Mouse (Mus musculus): Measurements from ENCODE around the gene Ppp1r3e. TPM values are rescaled to one million over a fixed set of nuclear protein-coding genes. Genes with fewer than 3 reads are reported as not detected.
A peak's percentile ranks its signal among the peaks of the same experiment; 100 is the strongest.

The Ppp1r3e gene
- total RNA-seq (2012; rRNA removed) (1.3 and 1.6 TPM in 2 replicates), total RNA-seq (2014; rRNA removed) (0.51 and 0.55 TPM in 2 replicates), polyA plus RNA-seq (2012; ENCODE audit: insufficient read length, low read depth) (1.2 and 1.4 TPM in 2 replicates)

DNA sequence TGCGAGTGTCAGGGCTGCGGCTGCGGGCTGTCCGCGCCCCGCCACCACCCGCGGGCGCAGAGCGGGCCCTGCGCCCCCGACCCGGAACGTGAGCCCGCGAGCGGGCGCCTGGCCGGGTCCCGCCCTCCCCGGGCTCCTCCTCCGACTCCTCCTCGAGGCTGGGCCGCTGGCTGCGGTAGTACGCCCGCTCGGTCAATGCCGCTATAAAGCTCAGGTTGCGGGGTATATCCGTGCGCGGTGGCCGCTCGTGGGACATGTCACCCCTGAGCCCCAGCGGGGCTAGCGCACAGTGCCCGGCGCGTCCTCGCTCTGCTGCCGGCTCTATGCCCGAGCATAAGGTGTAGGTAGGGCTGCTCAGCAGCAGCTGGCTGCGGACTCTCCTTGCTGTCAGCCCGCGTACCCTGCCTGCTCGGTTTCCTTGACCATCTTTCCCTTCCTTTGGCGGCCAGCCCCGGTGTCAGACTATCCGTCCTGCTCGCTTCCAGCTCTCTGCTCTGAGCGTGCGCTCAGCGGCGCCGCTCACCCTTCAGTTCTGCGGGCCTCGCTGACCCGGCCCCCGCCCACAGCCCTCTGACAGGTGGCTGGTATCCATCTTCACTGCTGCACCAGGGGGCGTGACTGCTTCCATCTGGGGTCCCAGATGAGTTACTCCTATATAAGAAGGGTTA is at the start of gene Ppp1r3e:
Gene Ppp1r3e (minus strand): TSS at position 503 of the 668 bp plus-strand sequence.
- no peak within 1 kb of the TSS for H3K27ac ChIP-seq (ENCODE audit: insufficient read depth, low read depth)
- DNase-seq (ENCODE audit: extremely low read depth), result no peak
- dilution Hi-C loops (cut with MboI; ENCODE audit: extremely low pct_ligation_motif_present, extremely low pct_unique_long_range_greater_than_20kb, low sequenced_read_pairs), result no loop called here

DNA sequence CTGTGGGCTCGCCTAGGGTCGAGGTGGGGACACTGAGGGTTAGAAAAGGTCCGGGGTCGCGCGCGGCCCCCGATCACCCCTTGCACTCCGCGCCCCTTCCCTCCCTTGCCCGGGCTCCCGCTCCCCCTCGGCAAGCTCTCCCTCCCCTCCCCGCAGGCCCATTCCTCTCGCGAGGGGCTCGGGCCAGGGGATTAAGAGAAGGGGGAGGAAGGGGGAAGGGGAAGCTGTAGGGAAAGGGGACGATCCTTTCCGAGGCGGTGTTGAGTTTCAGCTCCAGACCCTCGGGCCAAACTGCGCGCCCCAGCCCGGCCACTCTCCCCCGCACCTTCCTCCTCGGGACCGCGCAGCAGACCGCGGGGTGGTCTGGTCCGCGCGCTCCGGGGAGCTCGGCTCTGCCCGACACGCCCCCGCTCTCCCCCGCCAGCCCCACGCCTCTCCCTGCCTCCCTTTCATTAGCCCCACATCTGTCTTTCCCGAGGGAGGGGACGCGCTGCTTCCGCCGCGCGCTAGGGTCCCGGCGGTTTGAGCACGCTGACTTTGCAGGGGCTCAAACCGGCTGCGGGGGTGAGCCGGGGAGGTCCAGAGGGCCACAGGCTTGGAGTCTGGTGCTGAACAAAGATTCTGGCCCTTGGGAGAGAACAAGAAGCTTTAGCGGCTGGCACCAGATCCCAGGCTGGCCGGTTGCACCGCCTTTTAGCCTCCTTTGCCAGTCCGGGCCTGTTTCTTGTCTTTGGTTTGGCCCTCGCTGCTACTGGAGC is 49.2 kb upstream of the Ppp1r3e start:
- in situ Hi-C loops (cut with MboI; ENCODE audit: low pct_ligation_motif_present, low pct_unique_long_range_greater_than_20kb, low sequenced_read_pairs), result no loop called here
- H3K9ac ChIP-seq (ENCODE audit: insufficient read depth, low read depth), result no peak overlapping the region

More for the DNA sequence above, at the start of gene Ppp1r3e:
- peak within 1 kb of the TSS; percentile 75 for H3K9ac ChIP-seq (ENCODE audit: insufficient read depth, low read depth)
- H3K9me3 ChIP-seq (replicated peaks; ENCODE audit: low read length), result no peaks in the 10 kb centered on the region
- H3K79me2 ChIP-seq (replicated peaks; ENCODE audit: control insufficient read depth, extremely low read depth, insufficient read depth, poor library complexity, severe bottlenecking), result no peaks in the 10 kb centered on the region
- in situ Hi-C loops (cut with MboI; ENCODE audit: low pct_ligation_motif_present, low pct_unique_long_range_greater_than_20kb, low sequenced_read_pairs), result no loop called here
- TF ChIP-seq UBTF (IDR thresholded peaks at IDR 0.05; ENCODE audit: low read depth, low read length) (0 out of 2 replicates have a peak, but pooled peaks have one; percentile 13), NRF1 (IDR thresholded peaks at IDR 0.05; ENCODE audit: low read depth, low read length) (peak; percentile 53; the same call in 1 of the 2 replicates), TBP (conservative IDR thresholded peaks at IDR 0.05; ENCODE audit: low read depth, low read length) (no peak), MXI1 (IDR thresholded peaks at IDR 0.05; ENCODE audit: low read depth, low read length) (peak; percentile 4; the same call in 1 of the 2 replicates), CTCF (conservative IDR thresholded peaks at IDR 0.05 in 1 of 2, IDR thresholded peaks at IDR 0.05 in 1 of 2; ENCODE audit: low read depth in 2 of 2, low read length in 2 of 2) (peak in 1 of 2 experiments; percentile 32; a peak in 2 of 4 replicates)
- peaks cover 2 to 14% of the 10 kb centered on the region in 2 experiments for H3K4me1 ChIP-seq (ENCODE audit: control insufficient read depth in 1 of 2, insufficient read depth in 2 of 2)
- H3K4me2 ChIP-seq (ENCODE audit: insufficient read depth, low read depth, poor library complexity, severe bottlenecking), result peak within 1 kb of the TSS; percentile 29
- peaks cover 35% of the 10 kb centered on the region for H3K27me3 ChIP-seq (replicated peaks)
- no peaks in the 10 kb centered on the region for H3K36me3 ChIP-seq (replicated peaks in 1 of 2; ENCODE audit: control insufficient read depth in 1 of 2, insufficient read depth in 1 of 2, low read length in 1 of 2)
- H3K4me3 ChIP-seq (replicated peaks in 1 of 3; ENCODE audit: low read depth in 2 of 3, low read length in 2 of 3, poor library complexity in 1 of 3), result peak within 1 kb of the TSS; percentile 49 to 96 (median 66)

More for the DNA sequence above, 49.2 kb upstream of the Ppp1r3e start:
- peaks cover 90% of the 10 kb centered on the region for H3K27me3 ChIP-seq (replicated peaks)
- DNase-seq (ENCODE audit: extremely low read depth), result no peak
- no peaks in the 10 kb centered on the region for H3K79me2 ChIP-seq (replicated peaks; ENCODE audit: control insufficient read depth, extremely low read depth, insufficient read depth, poor library complexity, severe bottlenecking)
- dilution Hi-C loops (cut with MboI; ENCODE audit: extremely low pct_ligation_motif_present, extremely low pct_unique_long_range_greater_than_20kb, low sequenced_read_pairs), result no loop called here
- TF ChIP-seq TCF12 (IDR thresholded peaks at IDR 0.05; ENCODE audit: low read depth, low read length), result no peak
- TF ChIP-seq HCFC1 (IDR thresholded peaks at IDR 0.05; ENCODE audit: low read depth, low read length), result no peak
- no peak for TF ChIP-seq RAD21 (IDR thresholded peaks at IDR 0.05; ENCODE audit: low read depth, low read length)
- no peak for TF ChIP-seq USF2 (conservative IDR thresholded peaks at IDR 0.05; ENCODE audit: low read depth, low read length)
- no peak for TF ChIP-seq SMC3 (IDR thresholded peaks at IDR 0.05; ENCODE audit: low read depth, low read length)
- TF ChIP-seq CHD2 (IDR thresholded peaks at IDR 0.05; ENCODE audit: low read length), result no peak
- no peak for TF ChIP-seq MXI1 (IDR thresholded peaks at IDR 0.05; ENCODE audit: low read depth, low read length)
- TF ChIP-seq PAX5 (IDR thresholded peaks at IDR 0.05; ENCODE audit: low read length), result no peak
- TF ChIP-seq UBTF (IDR thresholded peaks at IDR 0.05; ENCODE audit: low read depth, low read length), result no peak
- no peak for TF ChIP-seq MAFK (IDR thresholded peaks at IDR 0.05; ENCODE audit: insufficient replicate concordance, low read length)
- TF ChIP-seq GABPA (IDR thresholded peaks at IDR 0.05; ENCODE audit: insufficient replicate concordance, low read depth, low read length), result no peak
- TF ChIP-seq RCOR1 (conservative IDR thresholded peaks at IDR 0.05; ENCODE audit: low read depth, low read length), result no peak
- TF ChIP-seq NRF1 (IDR thresholded peaks at IDR 0.05; ENCODE audit: low read depth, low read length), result no peak
- no peak for TF ChIP-seq CTCF (conservative IDR thresholded peaks at IDR 0.05 in 1 of 2, IDR thresholded peaks at IDR 0.05 in 1 of 2; ENCODE audit: low read depth in 2 of 2, low read length in 2 of 2)
- TF ChIP-seq SIN3A (IDR thresholded peaks at IDR 0.05; ENCODE audit: low read length), result no peak
- no peak for TF ChIP-seq JUN (IDR thresholded peaks at IDR 0.05; ENCODE audit: insufficient read depth, low read depth, low read length)
- TF ChIP-seq BHLHE40 (IDR thresholded peaks at IDR 0.05; ENCODE audit: low read depth, low read length), result no peak
- no peak for TF ChIP-seq JUND (conservative IDR thresholded peaks at IDR 0.05; ENCODE audit: low read depth, low read length)
- no peak for TF ChIP-seq ZNF384 (IDR thresholded peaks at IDR 0.05; ENCODE audit: low read depth, low read length)
- H3K4me3 ChIP-seq (replicated peaks in 1 of 3; ENCODE audit: low read depth in 2 of 3, low read length in 2 of 3, poor library complexity in 1 of 3), result no peak overlapping the region
- H3K27ac ChIP-seq (ENCODE audit: insufficient read depth, low read depth), result no peak overlapping the region
- no peak overlapping the region for H3K4me2 ChIP-seq (ENCODE audit: insufficient read depth, low read depth, poor library complexity, severe bottlenecking)
- peaks cover 0 to 5% of the 10 kb centered on the region in 2 experiments; a peak in 1 of 4 replicates for H3K4me1 ChIP-seq (ENCODE audit: control insufficient read depth in 1 of 2, insufficient read depth in 2 of 2)
- H3K9me3 ChIP-seq (replicated peaks; ENCODE audit: low read length), result peaks cover 4% of the 10 kb centered on the region
- no peaks in the 10 kb centered on the region for H3K36me3 ChIP-seq (replicated peaks in 1 of 2; ENCODE audit: control insufficient read depth in 1 of 2, insufficient read depth in 1 of 2, low read length in 1 of 2)
